Mouse (Mus musculus) midbrain, embryonic 15.5 days (tissue): ENCODE measurements around the gene Itga5. TPM values are rescaled to one million over a fixed set of nuclear protein-coding genes. Genes with fewer than 3 reads are reported as not detected.

Experiments used
- ATAC-seq: fragments of 200-750 bp; cut with Nextera tagmentation; replicated peaks from 2 replicates; pipeline ENCODE4 v1.8.0; 2017; ENCODE audit warnings: moderate TSS enrichment
- H3K27ac ChIP-seq: fragments of 300-500 bp; sonication (generic); 2 replicates; pipeline ENCODE4 v1.5.1; 2015; ENCODE audit warnings: mild to moderate bottlenecking, inconsistent platforms
- H3K27me3 ChIP-seq: fragments of 300-500 bp; sonication (generic); replicated peaks from 2 replicates; pipeline ENCODE4 v1.6.1; 2015; ENCODE audit warnings: inconsistent platforms
- H3K36me3 ChIP-seq: fragments of 300-500 bp; sonication (generic); replicated peaks from 2 replicates; pipeline ENCODE4 v1.6.1; 2015; ENCODE audit warnings: inconsistent platforms
- H3K4me1 ChIP-seq: fragments of 300-500 bp; sonication (generic); 2 replicates; pipeline ENCODE4 v1.6.1; 2015; ENCODE audit warnings: inconsistent platforms
- H3K4me2 ChIP-seq: fragments of 300-500 bp; sonication (generic); 2 replicates; pipeline ENCODE4 v1.6.1; 2015; ENCODE audit warnings: inconsistent platforms, mild to moderate bottlenecking, moderate library complexity
- H3K4me3 ChIP-seq: fragments of 300-500 bp; sonication (generic); 2 replicates; pipeline ENCODE4 v1.5.1; 2015; ENCODE audit warnings: mild to moderate bottlenecking, inconsistent platforms
- H3K9ac ChIP-seq: fragments of 300-500 bp; sonication (generic); 2 replicates; pipeline ENCODE4 v1.6.1; 2015; ENCODE audit warnings: mild to moderate bottlenecking, inconsistent platforms
- H3K9me3 ChIP-seq: fragments of 300-500 bp; sonication (generic); 2 replicates; pipeline ENCODE4 v1.6.1; 2016; ENCODE audit warnings: inconsistent platforms
- WGBS: fragments of 180-500 bp; shearing (Covaris S2); methylation state at CpG from one replicate; pipeline ENCODE4 v1.1.7; 2015; ENCODE audit warnings: mixed read lengths; 5-methylcytosine and 5-hydroxymethylcytosine counted together
- polyA plus RNA-seq: library from polyadenylated mRNA; unstranded; fragments of >200 nt; fragmentation: Nextera tagmentation; extraction: Ambion mirVana; gene quantifications from 2 replicates; pipeline ENCODE4 v1.2.1, GENCODE M21; 2015

Gene Itga5
- polyA plus RNA-seq, 1 experiment from 2014 or later, result 7.3 TPM

GRCm38 (mm10) chr15:103334194-103334593 lies 32.4 kb downstream of the Itga5 start:
- Histone ChIP-seq H3K27me3 (no peaks in the 10 kb centered on the region), H3K9ac (no peak overlapping the region), H3K9me3 (no peaks in the 10 kb centered on the region), H3K27ac (0 out of 2 replicates have a peak overlapping the region, but pooled peaks have one; percentile 34), H3K4me1 (peaks cover 34% of the 10 kb centered on the region), H3K36me3 (no peaks in the 10 kb centered on the region), H3K4me2 (peak overlapping the region; percentile 20; the same call in 1 of the 2 replicates), H3K4me3 (no peak overlapping the region)
- no peak for ATAC-seq
- 8% methylated on average over 2 of the region's 2 CpGs for WGBS

DNA sequence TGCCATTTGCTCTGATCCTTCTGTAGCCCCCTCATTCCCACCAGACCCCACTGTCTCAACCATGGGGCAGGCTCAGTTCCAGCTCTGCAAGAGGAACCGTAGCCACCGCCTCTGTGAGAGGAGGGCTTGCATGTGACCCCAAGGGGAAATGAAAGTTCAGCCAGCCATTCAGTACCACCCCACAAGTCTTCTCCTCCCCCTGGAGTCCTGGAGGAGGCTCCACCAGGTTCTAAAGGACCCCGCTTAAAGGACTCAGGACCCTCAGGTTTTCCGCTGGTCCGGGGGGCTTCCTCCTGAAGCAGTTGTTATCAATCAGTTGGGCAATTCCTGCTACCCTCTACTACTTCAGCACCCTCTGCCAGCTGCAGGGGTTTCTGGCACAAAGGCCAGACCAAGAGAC lies 32.8 kb downstream of the Itga5 start:
- Histone ChIP-seq H3K27me3 (no peaks in the 10 kb centered on the region), H3K4me2 (peak overlapping the region; percentile 20; the same call in 1 of the 2 replicates), H3K4me1 (peaks cover 29% of the 10 kb centered on the region), H3K36me3 (no peaks in the 10 kb centered on the region), H3K9ac (no peak overlapping the region), H3K4me3 (no peak overlapping the region), H3K27ac (0 out of 2 replicates have a peak overlapping the region, but pooled peaks have one; percentile 34), H3K9me3 (no peaks in the 10 kb centered on the region)
- WGBS, result 44% methylated on average over 5 of the region's 5 CpGs
- no peak for ATAC-seq

DNA sequence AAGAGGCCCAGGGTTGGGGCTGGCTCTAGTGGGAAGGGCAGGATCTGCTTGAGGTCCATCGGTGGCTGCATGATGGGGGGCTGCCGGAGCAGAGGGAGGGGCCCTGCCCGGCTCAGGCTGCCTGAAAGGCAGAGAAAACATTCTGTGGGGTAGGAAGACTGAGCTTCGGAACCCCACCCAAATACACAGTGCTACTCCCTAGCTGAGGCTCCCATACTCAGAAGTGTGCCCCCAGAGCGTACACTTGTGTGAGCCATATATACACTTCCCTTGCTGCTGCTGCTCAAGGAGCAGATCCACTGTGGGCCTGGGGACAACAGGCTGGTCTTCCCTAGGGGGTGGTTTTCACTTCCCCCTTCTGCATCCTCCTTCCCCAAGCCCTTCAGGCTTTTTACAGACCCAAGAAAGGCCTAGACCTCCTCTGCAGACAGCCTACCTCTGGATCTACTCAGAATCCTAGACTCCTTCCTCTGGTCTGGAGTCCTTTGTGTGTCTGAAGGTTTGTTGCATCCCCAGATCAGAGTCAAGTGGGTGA lies 33.4 kb downstream of the Itga5 start:
- Histone ChIP-seq H3K27ac (no peak overlapping the region), H3K27me3 (no peaks in the 10 kb centered on the region), H3K9ac (no peak overlapping the region), H3K4me3 (no peak overlapping the region), H3K36me3 (no peaks in the 10 kb centered on the region), H3K9me3 (no peaks in the 10 kb centered on the region), H3K4me2 (no peak overlapping the region), H3K4me1 (peaks cover 24% of the 10 kb centered on the region)
- WGBS, result 43% methylated on average over 5 of the region's 5 CpGs
- ATAC-seq, result no peak

- H3K9ac ChIP-seq, result peak overlapping the region; percentile 83
- ATAC-seq, result peak; percentile 97
- peak overlapping the region; percentile 63 for H3K4me3 ChIP-seq
- peak overlapping the region; percentile 66 for H3K4me2 ChIP-seq
- H3K9me3 ChIP-seq, result no peaks in the 10 kb centered on the region
- no peaks in the 10 kb centered on the region for H3K27me3 ChIP-seq
- peak overlapping the region; percentile 73 for H3K27ac ChIP-seq
- peaks cover 29% of the 10 kb centered on the region for H3K4me1 ChIP-seq
- WGBS, result 1% methylated on average over 39 of the region's 40 CpGs
- H3K36me3 ChIP-seq, result no peaks in the 10 kb centered on the region
Observed at GRCm38 (mm10) chr15:103323455-103324247, 42.9 kb downstream of the Itga5 start.

GRCm38 (mm10) chr15:103323070-103323454 lies 43.5 kb downstream of the Itga5 start:
- peak; percentile 77 for ATAC-seq

DNA sequence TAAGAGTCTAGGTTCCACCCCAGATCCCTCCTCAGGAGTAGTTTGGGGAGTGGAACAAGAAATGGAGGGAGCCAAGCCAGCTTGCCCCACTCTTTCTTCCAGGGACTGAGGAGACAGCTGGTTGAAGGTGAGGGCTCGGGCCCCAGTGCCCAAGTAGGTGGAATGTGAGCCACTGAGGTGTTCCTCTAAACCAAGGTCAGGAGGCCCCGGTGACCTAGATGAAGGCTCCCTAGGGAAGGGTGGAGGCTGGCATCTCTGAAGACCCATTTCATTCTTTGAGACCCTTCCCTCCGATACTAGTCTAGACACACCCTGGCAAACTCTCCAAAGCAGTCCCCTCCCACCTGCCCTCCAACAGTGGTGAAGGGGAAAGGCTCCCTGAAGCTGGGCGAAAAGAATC lies 44.2 kb downstream of the Itga5 start:
- Histone ChIP-seq H3K27ac (peak overlapping the region; percentile 73; the same call in 1 of the 2 replicates), H3K9ac (peak overlapping the region; percentile 83), H3K9me3 (no peaks in the 10 kb centered on the region), H3K4me3 (peak overlapping the region; percentile 63), H3K4me2 (peak overlapping the region; percentile 66), H3K4me1 (peaks cover 29% of the 10 kb centered on the region), H3K27me3 (no peaks in the 10 kb centered on the region), H3K36me3 (peaks cover 10% of the 10 kb centered on the region; the same call in 1 of the 2 replicates)
- ATAC-seq, result no peak
- WGBS, result 37% methylated on average over 4 of the region's 4 CpGs

More at GRCm38 (mm10) chr15:103323070-103323454, 43.5 kb downstream of the Itga5 start:
- Histone ChIP-seq H3K36me3 (peaks cover 5% of the 10 kb centered on the region; the same call in 1 of the 2 replicates), H3K27me3 (no peaks in the 10 kb centered on the region), H3K9me3 (no peaks in the 10 kb centered on the region), H3K4me3 (peak overlapping the region; percentile 63), H3K27ac (peak overlapping the region; percentile 73), H3K4me1 (peaks cover 29% of the 10 kb centered on the region), H3K9ac (peak overlapping the region; percentile 83), H3K4me2 (peak overlapping the region; percentile 66)
- WGBS, result 0% methylated on average over 15 of the region's 26 CpGs

DNA sequence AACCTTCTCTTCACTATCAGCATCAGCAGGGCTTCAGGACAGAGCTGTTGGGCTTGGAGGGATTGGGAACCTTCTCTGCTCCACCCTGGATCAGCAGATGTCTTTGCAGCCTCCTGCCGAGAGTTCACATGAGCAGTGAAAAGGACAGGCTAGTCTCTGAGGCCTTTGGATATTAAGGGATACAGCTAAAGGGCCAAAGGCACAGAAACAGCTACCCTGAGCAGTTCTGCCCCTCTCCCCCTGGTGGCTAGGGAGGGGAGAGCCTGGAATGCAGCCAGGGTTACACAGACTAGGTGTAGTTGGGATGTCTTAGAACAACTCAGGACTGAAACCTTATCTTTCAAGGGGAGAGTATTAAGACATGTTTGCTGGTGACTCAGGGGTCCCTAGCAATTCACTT lies 45.5 kb downstream of the Itga5 start:
- Histone ChIP-seq H3K4me1 (peaks cover 29% of the 10 kb centered on the region), H3K27ac (no peak overlapping the region), H3K27me3 (no peaks in the 10 kb centered on the region), H3K9me3 (no peaks in the 10 kb centered on the region), H3K4me3 (no peak overlapping the region), H3K9ac (no peak overlapping the region; the same call in 1 of the 2 replicates), H3K36me3 (peaks cover 22% of the 10 kb centered on the region; the same call in 1 of the 2 replicates), H3K4me2 (no peak overlapping the region)
- no peak for ATAC-seq
- WGBS, result 67% methylated on average over 1 of the region's 1 CpGs

- Histone ChIP-seq H3K9me3 (no peaks in the 10 kb centered on the region), H3K27ac (no peak overlapping the region), H3K4me2 (no peak overlapping the region), H3K27me3 (no peaks in the 10 kb centered on the region), H3K4me3 (no peak overlapping the region), H3K4me1 (peaks cover 42% of the 10 kb centered on the region), H3K9ac (no peak overlapping the region), H3K36me3 (peaks cover 27% of the 10 kb centered on the region; the same call in 1 of the 2 replicates)
- 79% methylated on average over 3 of the region's 3 CpGs for whole genome bisulfite sequencing
- ATAC-seq, result no peak
Observed at GRCm38 (mm10) chr15:103318201-103318816, 48.3 kb downstream of the Itga5 start.

GRCm38 (mm10) chr15:103317731-103318130 lies 48.8 kb downstream of the Itga5 start:
- H3K4me1 ChIP-seq, result peaks cover 42% of the 10 kb centered on the region

GRCm38 (mm10) chr15:103317120-103317519 lies 49.4 kb downstream of the Itga5 start:
- no peak overlapping the region for H3K4me3 ChIP-seq
- H3K9ac ChIP-seq, result no peak overlapping the region
- no peaks in the 10 kb centered on the region for H3K27me3 ChIP-seq
- H3K4me2 ChIP-seq, result no peak overlapping the region
- H3K36me3 ChIP-seq, result peaks cover 27% of the 10 kb centered on the region; the same call in 1 of the 2 replicates
- no peak overlapping the region for H3K27ac ChIP-seq
- no peaks in the 10 kb centered on the region for H3K9me3 ChIP-seq
- no peak for ATAC-seq
- H3K4me1 ChIP-seq, result peaks cover 36% of the 10 kb centered on the region

More at GRCm38 (mm10) chr15:103317731-103318130, 48.8 kb downstream of the Itga5 start:
- Histone ChIP-seq H3K27me3 (no peaks in the 10 kb centered on the region), H3K4me3 (no peak overlapping the region), H3K9ac (no peak overlapping the region), H3K9me3 (no peaks in the 10 kb centered on the region), H3K4me2 (no peak overlapping the region), H3K27ac (no peak overlapping the region), H3K36me3 (peaks cover 27% of the 10 kb centered on the region; the same call in 1 of the 2 replicates)
- no peak for ATAC-seq
- 85% methylated on average over 8 of the region's 8 CpGs for WGBS

- no peaks in the 10 kb centered on the region for H3K9me3 ChIP-seq
- peaks cover 26% of the 10 kb centered on the region for H3K4me1 ChIP-seq
- no peak overlapping the region for H3K4me2 ChIP-seq
- H3K4me3 ChIP-seq, result no peak overlapping the region
- ATAC-seq, result peak; percentile 1; the same call in 1 of the 2 replicates
- H3K9ac ChIP-seq, result no peak overlapping the region
- H3K36me3 ChIP-seq, result peaks cover 27% of the 10 kb centered on the region; the same call in 1 of the 2 replicates
- no peaks in the 10 kb centered on the region for H3K27me3 ChIP-seq
- WGBS, result 84% methylated on average over 10 of the region's 10 CpGs
- H3K27ac ChIP-seq, result no peak overlapping the region
Observed at GRCm38 (mm10) chr15:103315979-103316776, 50.4 kb downstream of the Itga5 start.
